Mouse (Mus musculus) embryonic facial prominence, embryonic 11.5 days (tissue): ENCODE results near the gene Fam126a. TPM values are rescaled to one million over a fixed set of nuclear protein-coding genes. Genes with fewer than 3 reads are reported as not detected.

Experiments used
- ATAC-seq: fragments of 200-750 bp; cut with Nextera tagmentation; replicated peaks from 2 replicates; pipeline ENCODE4 v1.8.0; 2017; ENCODE audit warnings: low read depth; ENCODE audit not compliant: insufficient number of reproducible peaks, low FRiP score, low TSS enrichment
- DNase-seq: peaks from one replicate; pipeline ENCODE4 v3.0.0-alpha.2; 2015; ENCODE audit warnings: low spot score
- H3K27ac ChIP-seq: fragments of 300-500 bp; sonication (generic); replicated peaks from 2 replicates; pipeline ENCODE4 v1.5.1; 2014; ENCODE audit warnings: mild to moderate bottlenecking, low read depth, low read length, control low read depth
- H3K27me3 ChIP-seq: fragments of 300-500 bp; sonication (generic); 2 replicates; pipeline ENCODE4 v1.6.1; 2014; ENCODE audit warnings: mild to moderate bottlenecking, low read length, moderate library complexity, mixed read lengths; ENCODE audit not compliant: control insufficient read depth, insufficient read depth
- H3K36me3 ChIP-seq: fragments of 300-500 bp; sonication (generic); replicated peaks from 2 replicates; pipeline ENCODE4 v1.6.1; 2014; ENCODE audit warnings: low read depth, mild to moderate bottlenecking, low read length, moderate library complexity, mixed read lengths; ENCODE audit not compliant: control insufficient read depth, insufficient read depth
- H3K4me1 ChIP-seq: fragments of 300-500 bp; sonication (generic); 2 replicates; pipeline ENCODE4 v1.6.1; 2014; ENCODE audit warnings: low read length, mixed read lengths; ENCODE audit not compliant: control insufficient read depth, insufficient read depth
- H3K4me2 ChIP-seq: fragments of 300-500 bp; sonication (generic); 2 replicates; pipeline ENCODE4 v1.6.1; 2014; ENCODE audit warnings: low read depth, mild to moderate bottlenecking, control low read depth, low read length, moderate library complexity
- H3K4me3 ChIP-seq: fragments of 300-500 bp; sonication (generic); 2 replicates; pipeline ENCODE4 v1.5.1; 2014; ENCODE audit warnings: low read depth, low read length, control low read depth
- H3K9ac ChIP-seq: fragments of 300-500 bp; sonication (generic); replicated peaks from 2 replicates; pipeline ENCODE4 v1.6.1; 2014; ENCODE audit warnings: mild to moderate bottlenecking, control low read depth, low read length
- H3K9me3 ChIP-seq: fragments of 300-500 bp; sonication (generic); replicated peaks from 2 replicates; pipeline ENCODE4 v1.6.1; 2016; ENCODE audit warnings: mild to moderate bottlenecking, low read length, inconsistent platforms, mixed read lengths; ENCODE audit not compliant: control insufficient read depth
- WGBS: fragments of 180-500 bp; shearing (Covaris S2); extraction: QIAGEN DNeasy Blood & Tissue Kit; methylation state at CpG from one replicate; pipeline ENCODE4 v1.1.7; 2014; 5-methylcytosine and 5-hydroxymethylcytosine counted together
- polyA plus RNA-seq: library from polyadenylated mRNA; unstranded; fragments of >200 nt; fragmentation: Nextera tagmentation; extraction: Ambion mirVana; gene quantifications from 2 replicates; pipeline ENCODE4 v1.2.1, GENCODE M21; 2014

The Fam126a gene
- polyA plus RNA-seq, 1 experiment from 2014 or later: 35.6 TPM

DNA sequence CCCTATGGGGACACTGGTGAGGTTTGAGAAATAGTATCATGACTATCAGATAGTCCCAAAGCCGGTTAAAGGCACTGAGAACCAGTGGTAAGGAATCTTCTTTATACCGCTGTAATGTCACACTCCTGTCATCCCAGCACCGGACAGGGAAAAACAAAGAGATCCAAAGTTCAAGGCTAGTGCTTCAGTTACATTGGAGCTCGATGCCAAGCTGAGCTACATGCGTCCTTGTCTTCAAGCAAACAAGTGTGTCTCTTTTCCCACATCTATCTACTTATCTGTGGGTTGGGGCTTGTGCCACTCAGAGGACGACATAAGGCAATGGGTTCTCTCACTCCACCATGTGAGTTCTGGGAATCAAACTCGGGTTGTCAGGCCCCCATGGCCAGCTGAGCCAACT lies 16.5 kb upstream of the Fam126a start:
- no peaks in the 10 kb centered on the region for H3K4me1 ChIP-seq
- no peak for DNase-seq
- no peak overlapping the region for H3K4me3 ChIP-seq
- no peaks in the 10 kb centered on the region for H3K27me3 ChIP-seq
- 82% methylated on average over 7 of the region's 7 CpGs for WGBS
- H3K36me3 ChIP-seq: no peaks in the 10 kb centered on the region
- no peak for ATAC-seq
- no peak overlapping the region for H3K4me2 ChIP-seq
- no peaks in the 10 kb centered on the region for H3K9me3 ChIP-seq
- H3K9ac ChIP-seq: no peak overlapping the region
- H3K27ac ChIP-seq: no peak overlapping the region

DNA sequence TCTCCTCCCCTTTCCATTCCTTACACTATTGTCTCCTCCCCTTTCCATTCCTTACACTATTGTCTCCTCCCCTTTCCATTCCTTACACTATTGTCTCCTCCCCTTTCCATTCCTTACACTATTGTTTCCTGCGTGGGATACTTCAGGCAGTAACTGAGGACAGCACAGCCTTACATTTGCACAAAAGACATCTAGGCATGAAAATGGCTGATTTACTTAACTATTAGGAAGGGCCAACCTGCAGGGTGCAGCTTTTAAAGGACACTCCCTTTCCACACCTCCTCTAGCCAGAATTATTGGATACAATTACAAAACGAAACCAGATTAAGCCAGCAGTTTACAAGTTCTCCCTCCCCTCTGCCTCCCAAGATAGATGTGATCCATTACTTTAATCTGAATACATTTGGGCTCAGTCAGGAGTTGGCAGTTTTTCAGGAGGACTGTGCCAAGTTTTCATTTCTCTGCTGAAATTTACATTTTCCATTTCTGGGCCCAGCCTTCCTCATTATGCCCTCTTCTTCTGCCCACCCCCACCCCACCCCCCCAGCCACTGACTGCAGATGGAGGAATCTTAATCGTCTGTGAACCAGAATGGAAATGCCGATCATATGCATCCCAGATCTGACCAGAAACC lies 15.6 kb upstream of the Fam126a start:
- Histone ChIP-seq H3K4me1 (no peaks in the 10 kb centered on the region), H3K4me3 (no peak overlapping the region), H3K27me3 (no peaks in the 10 kb centered on the region), H3K9me3 (no peaks in the 10 kb centered on the region), H3K27ac (no peak overlapping the region), H3K9ac (no peak overlapping the region), H3K36me3 (no peaks in the 10 kb centered on the region), H3K4me2 (no peak overlapping the region)
- 68% methylated on average over 4 of the region's 4 CpGs for WGBS
- no peak for DNase-seq
- no peak for ATAC-seq

DNA sequence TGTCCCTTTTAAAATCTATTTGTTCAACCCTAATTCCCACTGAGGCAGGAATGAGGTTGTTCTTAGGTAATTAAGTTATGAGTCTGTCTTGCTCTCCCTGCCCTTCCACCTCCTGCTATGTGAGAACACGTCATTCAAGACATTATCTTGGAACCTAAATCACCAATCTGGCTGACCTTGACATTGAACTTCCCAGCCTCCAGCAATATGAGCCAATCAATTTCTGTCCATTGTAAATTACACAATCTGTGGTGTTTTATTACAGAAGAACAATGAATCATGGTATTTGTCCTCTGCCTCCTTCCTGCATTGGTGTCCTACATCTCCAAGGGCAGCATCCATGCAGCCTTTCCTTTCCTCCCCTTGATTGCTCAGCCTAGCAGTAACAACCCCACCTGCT lies 13.9 kb upstream of the Fam126a start:
- DNase-seq (no peak), ATAC-seq (no peak)
- Histone ChIP-seq H3K9me3 (no peaks in the 10 kb centered on the region), H3K27me3 (no peaks in the 10 kb centered on the region), H3K4me3 (no peak overlapping the region), H3K27ac (no peak overlapping the region), H3K4me2 (no peak overlapping the region), H3K4me1 (no peaks in the 10 kb centered on the region), H3K9ac (no peak overlapping the region), H3K36me3 (no peaks in the 10 kb centered on the region)
- 50% methylated on average over 1 of the region's 1 CpGs for WGBS

DNA sequence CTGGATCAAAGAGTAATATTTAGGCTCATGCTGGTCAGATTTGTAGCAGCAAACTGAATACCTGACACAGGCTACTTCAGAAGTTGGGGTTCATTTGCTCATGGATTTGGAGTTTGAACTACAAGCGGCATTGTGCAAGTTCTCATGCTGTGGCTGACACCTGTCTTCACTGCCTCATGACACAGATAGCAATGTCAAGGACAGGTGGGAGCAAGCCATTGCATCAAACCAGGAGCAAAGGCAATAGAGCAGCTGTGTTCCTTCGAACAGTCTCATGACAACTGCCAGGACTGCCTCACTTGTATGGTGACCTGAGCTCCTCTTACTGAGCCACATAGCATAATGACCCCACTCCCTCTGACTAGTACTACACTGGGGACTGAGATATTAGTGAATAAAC lies 12.9 kb upstream of the Fam126a start:
- WGBS: 92% methylated on average over 2 of the region's 2 CpGs
- H3K36me3 ChIP-seq: no peaks in the 10 kb centered on the region
- no peak for ATAC-seq
- H3K4me2 ChIP-seq: no peak overlapping the region
- H3K9me3 ChIP-seq: no peaks in the 10 kb centered on the region
- H3K27ac ChIP-seq: no peak overlapping the region
- no peak overlapping the region for H3K9ac ChIP-seq
- no peak overlapping the region for H3K4me3 ChIP-seq
- no peaks in the 10 kb centered on the region for H3K4me1 ChIP-seq
- H3K27me3 ChIP-seq: no peaks in the 10 kb centered on the region
- no peak for DNase-seq

DNA sequence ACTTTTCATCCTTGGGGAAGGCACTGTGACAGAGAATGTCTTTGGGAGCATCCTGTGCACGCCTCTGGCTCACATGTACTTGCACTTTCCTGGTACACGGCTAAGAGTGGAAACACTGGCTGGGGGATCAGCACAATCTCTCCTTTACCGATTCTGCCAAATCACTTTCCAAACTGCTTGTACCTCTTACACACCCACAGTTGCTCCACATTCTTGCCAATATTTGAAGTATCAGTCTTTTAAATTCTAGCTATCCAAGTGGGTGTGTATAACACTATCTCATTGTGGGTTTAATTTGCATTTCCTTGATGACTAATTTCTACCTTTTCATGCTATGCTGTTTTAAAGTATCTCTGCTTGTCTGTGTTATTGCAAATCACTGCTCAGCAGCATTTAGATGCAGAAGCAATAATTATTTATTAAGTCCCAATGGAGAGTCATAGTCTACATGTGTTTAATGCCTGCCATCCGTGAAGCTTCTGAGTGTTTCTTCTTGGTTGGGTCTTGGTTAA lies 10.9 kb upstream of the Fam126a start:
- no peak overlapping the region for H3K27ac ChIP-seq
- H3K9me3 ChIP-seq: no peaks in the 10 kb centered on the region
- no peak for DNase-seq
- ATAC-seq: no peak
- no peaks in the 10 kb centered on the region for H3K27me3 ChIP-seq
- 85% methylated on average over 4 of the region's 4 CpGs for WGBS
- H3K4me2 ChIP-seq: no peak overlapping the region
- H3K36me3 ChIP-seq: no peaks in the 10 kb centered on the region
- no peak overlapping the region for H3K9ac ChIP-seq
- H3K4me1 ChIP-seq: no peaks in the 10 kb centered on the region
- H3K4me3 ChIP-seq: no peak overlapping the region

GRCm38 (mm10) chr5:24040601-24041000 lies 10.1 kb upstream of the Fam126a start:
- Histone ChIP-seq H3K4me2 (no peak overlapping the region), H3K36me3 (no peaks in the 10 kb centered on the region), H3K4me1 (no peaks in the 10 kb centered on the region), H3K27ac (no peak overlapping the region), H3K27me3 (no peaks in the 10 kb centered on the region), H3K4me3 (no peak overlapping the region), H3K9ac (no peak overlapping the region), H3K9me3 (no peaks in the 10 kb centered on the region)
- ATAC-seq: no peak
- DNase-seq: no peak

GRCm38 (mm10) chr5:24039423-24039822 lies 8.9 kb upstream of the Fam126a start:
- Histone ChIP-seq H3K9ac (no peak overlapping the region), H3K27me3 (no peaks in the 10 kb centered on the region), H3K27ac (no peak overlapping the region), H3K4me3 (no peak overlapping the region), H3K36me3 (no peaks in the 10 kb centered on the region), H3K4me2 (no peak overlapping the region), H3K4me1 (no peaks in the 10 kb centered on the region), H3K9me3 (no peaks in the 10 kb centered on the region)
- ATAC-seq (no peak), DNase-seq (no peak)
- 87% methylated on average over 5 of the region's 5 CpGs for WGBS

- no peak overlapping the region for H3K4me2 ChIP-seq
Measured at GRCm38 (mm10) chr5:24038819-24039218, 8.3 kb upstream of the Fam126a start.

More at GRCm38 (mm10) chr5:24038819-24039218, 8.3 kb upstream of the Fam126a start:
- H3K4me3 ChIP-seq: no peak overlapping the region
- no peaks in the 10 kb centered on the region for H3K36me3 ChIP-seq
- no peak for DNase-seq
- H3K9me3 ChIP-seq: no peaks in the 10 kb centered on the region
- H3K9ac ChIP-seq: no peak overlapping the region
- WGBS: 77% methylated on average over 5 of the region's 5 CpGs
- ATAC-seq: no peak
- no peak overlapping the region for H3K27ac ChIP-seq
- no peaks in the 10 kb centered on the region for H3K4me1 ChIP-seq
- no peaks in the 10 kb centered on the region for H3K27me3 ChIP-seq
